Mouse (Mus musculus) erythroblast, embryonic 14.5 days (primary cell): ENCODE data around the gene Plekhm1.

ENCODE experiments used
- GATA1 ChIP-seq: IDR thresholded peaks from 2 replicates; pipeline ENCODE4 v1.6.1; 2012; ENCODE audit warnings: low read length, inconsistent platforms, mixed read lengths
- TAL1 ChIP-seq: IDR thresholded peaks from 3 replicates; pipeline ENCODE4 v1.6.1; 2012; ENCODE audit warnings: low read length, inconsistent platforms, mixed read lengths

DNA sequence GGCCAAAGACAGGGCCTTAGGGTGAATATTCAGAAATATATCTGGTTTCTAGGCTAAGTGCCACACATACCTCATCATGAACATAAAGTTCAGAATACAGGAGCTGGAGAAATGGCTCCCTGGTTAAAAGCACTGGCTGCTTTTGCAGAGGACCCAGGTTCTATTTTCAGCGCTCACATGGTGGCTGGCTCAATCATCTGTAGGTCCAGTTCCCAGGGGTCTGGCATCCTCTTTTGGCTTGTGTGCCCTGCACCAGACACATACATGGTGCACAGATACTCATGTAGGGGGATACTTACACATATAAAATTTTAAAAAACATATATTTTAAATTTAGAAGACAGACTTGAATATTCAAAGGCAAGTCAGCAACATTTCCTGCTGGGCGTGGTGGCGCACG, 16.3 kb downstream of the Plekhm1 start:
- no peak for TF ChIP-seq TAL1
- no peak for TF ChIP-seq GATA1
